Mouse (Mus musculus) heart, embryonic 11.5 days (tissue): ENCODE results near the gene Olfr713. TPM values are rescaled to one million over a fixed set of nuclear protein-coding genes. Genes with fewer than 3 reads are reported as not detected.

Source experiments
- ATAC-seq: fragments of 200-750 bp; cut with Nextera tagmentation; replicated peaks from 2 replicates; pipeline ENCODE4 v1.8.0; 2017; ENCODE audit warnings: moderate library complexity; ENCODE audit not compliant: insufficient number of reproducible peaks, low FRiP score, low TSS enrichment
- H3K27ac ChIP-seq: fragments of 300-500 bp; sonication (generic); 2 replicates; pipeline ENCODE4 v1.5.1; 2014; ENCODE audit warnings: mild to moderate bottlenecking, low read depth, low read length
- H3K27me3 ChIP-seq: fragments of 300-500 bp; sonication (generic); 2 replicates; pipeline ENCODE4 v1.6.1; 2014; ENCODE audit warnings: mild to moderate bottlenecking, low read length, mixed read lengths; ENCODE audit not compliant: control insufficient read depth, insufficient read depth
- H3K36me3 ChIP-seq: fragments of 300-500 bp; sonication (generic); 2 replicates; pipeline ENCODE4 v1.6.1; 2014; ENCODE audit warnings: mild to moderate bottlenecking, low read length, moderate library complexity, mixed read lengths; ENCODE audit not compliant: control insufficient read depth, insufficient read depth
- H3K4me1 ChIP-seq: fragments of 300-500 bp; sonication (generic); 2 replicates; pipeline ENCODE4 v1.6.1; 2014; ENCODE audit warnings: low read length; ENCODE audit not compliant: control insufficient read depth, insufficient read depth
- H3K4me2 ChIP-seq: fragments of 300-500 bp; sonication (generic); 2 replicates; pipeline ENCODE4 v1.6.1; 2014; ENCODE audit warnings: mild to moderate bottlenecking, moderate library complexity
- H3K4me3 ChIP-seq: fragments of 300-500 bp; sonication (generic); 2 replicates; pipeline ENCODE4 v1.5.1; 2014; ENCODE audit warnings: low read depth, low read length
- H3K9ac ChIP-seq: fragments of 300-500 bp; sonication (generic); 2 replicates; pipeline ENCODE4 v1.6.1; 2014; ENCODE audit warnings: mild to moderate bottlenecking, low read depth, low read length, moderate library complexity
- H3K9me3 ChIP-seq: fragments of 300-500 bp; sonication (generic); replicated peaks from 2 replicates; pipeline ENCODE4 v1.6.1; 2016; ENCODE audit warnings: low read length; ENCODE audit not compliant: control insufficient read depth
- WGBS: fragments of 180-500 bp; shearing (Covaris S2); extraction: QIAGEN DNeasy Blood & Tissue Kit; methylation state at CpG from one replicate; pipeline ENCODE4 v1.1.7; 2014; ENCODE audit not compliant: insufficient replicate concordance; 5-methylcytosine and 5-hydroxymethylcytosine counted together
- polyA plus RNA-seq: library from polyadenylated mRNA; unstranded; fragments of >200 nt; fragmentation: Nextera tagmentation; extraction: Ambion mirVana; gene quantifications from 2 replicates; pipeline ENCODE4 v1.2.1, GENCODE M21; 2014

Gene Olfr713
- polyA plus RNA-seq, 1 experiment from 2014 or later = not detected

GRCm38 (mm10) chr7:107047578-107047977, 16.6 kb downstream of the Olfr713 start:
- Histone ChIP-seq H3K27ac (no peak overlapping the region), H3K27me3 (no peaks in the 10 kb centered on the region), H3K4me1 (no peaks in the 10 kb centered on the region), H3K36me3 (no peaks in the 10 kb centered on the region), H3K4me2 (no peak overlapping the region), H3K4me3 (no peak overlapping the region), H3K9ac (no peak overlapping the region), H3K9me3 (no peaks in the 10 kb centered on the region)
- 38% methylated on average over 3 of the region's 3 CpGs for WGBS
- no peak for ATAC-seq

GRCm38 (mm10) chr7:107070681-107071080, 39.7 kb downstream of the Olfr713 start, which contains the start of gene Olfr714:
Gene Olfr714, plus strand, starts transcription at chr7:107070981.
- WGBS = 84% methylated on average over 2 of the region's 2 CpGs
- Histone ChIP-seq H3K27ac (no peak within 1 kb of the TSS), H3K36me3 (no peaks in the 10 kb centered on the region), H3K4me1 (no peaks in the 10 kb centered on the region), H3K4me2 (no peak within 1 kb of the TSS), H3K9me3 (peaks cover 3% of the 10 kb centered on the region; the same call in 1 of the 2 replicates), H3K27me3 (no peaks in the 10 kb centered on the region), H3K4me3 (no peak within 1 kb of the TSS), H3K9ac (no peak within 1 kb of the TSS)
- no peak for ATAC-seq

Other genes with a start within 250 kb of the Olfr713 start
- gene Olfr699, start 238.0 kb upstream of the Olfr713 start, polyA plus RNA-seq = not detected in 2 replicates
- not detected in 2 replicates for gene Olfr700, start 222.3 kb upstream of the Olfr713 start, polyA plus RNA-seq
- not detected in 2 replicates for gene Olfr701, start 217.0 kb upstream of the Olfr713 start, polyA plus RNA-seq
- not detected in 2 replicates for gene Olfr702, start 197.3 kb upstream of the Olfr713 start, polyA plus RNA-seq
- gene Olfr703, start 187.8 kb upstream of the Olfr713 start, polyA plus RNA-seq = not detected in 2 replicates
- not detected in 2 replicates for gene Olfr704, start 168.0 kb upstream of the Olfr713 start, polyA plus RNA-seq
- gene Olfr705, start 154.3 kb upstream of the Olfr713 start, polyA plus RNA-seq = not detected in 2 replicates
- not detected in 2 replicates for gene Olfr706, start 143.0 kb upstream of the Olfr713 start, polyA plus RNA-seq
- not detected in 2 replicates for gene Olfr707, start 129.9 kb upstream of the Olfr713 start, polyA plus RNA-seq
- not detected in 2 replicates for gene Olfr1532-ps1, start 123.2 kb upstream of the Olfr713 start, polyA plus RNA-seq
- not detected in 2 replicates for gene Olfr709-ps1, start 99.0 kb upstream of the Olfr713 start, polyA plus RNA-seq
- not detected in 2 replicates for gene Olfr710, start 82.9 kb upstream of the Olfr713 start, polyA plus RNA-seq
- gene Olfr6, start 67.2 kb upstream of the Olfr713 start, polyA plus RNA-seq = not detected in 2 replicates
- gene Olfr711, start 55.7 kb upstream of the Olfr713 start, polyA plus RNA-seq = not detected in 2 replicates
- gene Olfr2, start 25.1 kb upstream of the Olfr713 start, polyA plus RNA-seq = not detected in 2 replicates
- not detected in 2 replicates for gene Olfr714, start 39.8 kb downstream of the Olfr713 start, polyA plus RNA-seq
- gene Olfr17, start 62.0 kb downstream of the Olfr713 start, polyA plus RNA-seq = not detected in 2 replicates
- not detected in 2 replicates for gene Olfr715b, start 79.2 kb downstream of the Olfr713 start, polyA plus RNA-seq
- not detected in 2 replicates for gene Olfr715, start 99.9 kb downstream of the Olfr713 start, polyA plus RNA-seq
- gene Olfr716, start 107.2 kb downstream of the Olfr713 start, polyA plus RNA-seq = not detected in 2 replicates
- gene Nlrp14, start 135.8 kb downstream of the Olfr713 start, polyA plus RNA-seq = not detected in 2 replicates
- not detected in 2 replicates for gene Rbmxl2, start 178.3 kb downstream of the Olfr713 start, polyA plus RNA-seq